In the genomic region with DNA sequence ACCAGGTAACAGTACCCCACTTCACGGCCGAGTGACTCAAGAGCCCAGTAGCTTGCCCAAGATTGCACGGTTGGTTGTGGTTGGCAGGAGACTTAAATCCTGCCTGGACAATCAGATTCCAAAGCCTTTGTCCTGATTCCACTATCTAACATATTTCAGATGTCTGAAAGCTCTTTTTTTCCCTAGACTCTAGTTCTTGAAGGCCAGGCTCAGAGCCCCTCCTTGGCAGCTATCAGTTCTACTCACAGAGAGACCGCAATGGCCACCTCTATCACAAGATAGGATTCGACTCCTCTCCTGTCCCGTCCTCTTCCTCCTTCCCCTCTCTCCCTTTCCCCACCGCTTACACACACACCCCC, we compare ENCODE assay signal across 10 mouse cellular contexts. TPM values are rescaled to one million over a fixed set of nuclear protein-coding genes. Genes with fewer than 3 reads are reported as not detected.
A peak's percentile ranks its signal among the peaks of the same experiment; 100 is the strongest.
DNase-seq lines count a peak whose midpoint lies in the region; ATAC-seq and TF ChIP-seq lines count a peak whose summit lies in the region.
"Had no signal": no experiment of that assay in that cellular context is flagged by ENCODE, and none has a peak within 500 bp of the region (broad histone marks: within the 10 kb centered on the region; RNA-seq: fewer than 3 reads in every experiment).

No protein-coding gene starts in this region.

- H3K9me3 ChIP-seq in heart, embryonic 16.5 days (replicated peaks; ENCODE audit: control insufficient read depth, low read length): no peaks in the 10 kb centered on the region
- no peaks in the 10 kb centered on the region for H3K9me3 ChIP-seq in midbrain, embryonic 16.5 days (replicated peaks; ENCODE audit: control insufficient read depth, low read length, poor library complexity, severe bottlenecking)
- H3K9me3 ChIP-seq in midbrain, embryonic 14.5 days (ENCODE audit: control insufficient read depth, low read length): no peaks in the 10 kb centered on the region
- H3K9me3 ChIP-seq in intestine, postnatal 0 days (ENCODE audit: control insufficient read depth): no peaks in the 10 kb centered on the region
- no peaks in the 10 kb centered on the region for H3K9me3 ChIP-seq in stomach, embryonic 16.5 days (replicated peaks; ENCODE audit: control insufficient read depth, low read length)

- WGBS in heart, embryonic 16.5 days: 21% methylated on average over 7 of the region's 7 CpGs
- WGBS in midbrain, embryonic 16.5 days: 86% methylated on average over 7 of the region's 7 CpGs
- WGBS in midbrain, embryonic 14.5 days: 77% methylated on average over 7 of the region's 7 CpGs
- 54% methylated on average over 7 of the region's 7 CpGs for WGBS in intestine, postnatal 0 days
- WGBS in stomach, embryonic 16.5 days: 60% methylated on average over 7 of the region's 7 CpGs

- H3K4me1 ChIP-seq in heart, embryonic 16.5 days (ENCODE audit: control insufficient read depth, insufficient read depth, low read length): peaks cover 53% of the 10 kb centered on the region
- H3K4me1 ChIP-seq in midbrain, embryonic 16.5 days (ENCODE audit: control insufficient read depth, insufficient read depth, low read length): peaks cover 10% of the 10 kb centered on the region
- peaks cover 2% of the 10 kb centered on the region for H3K4me1 ChIP-seq in midbrain, embryonic 14.5 days (ENCODE audit: control insufficient read depth, insufficient read depth, low read length)
- H3K4me1 ChIP-seq in intestine, postnatal 0 days (replicated peaks; ENCODE audit: control insufficient read depth, insufficient read depth, low read length): peaks cover 6% of the 10 kb centered on the region
- peaks cover 40% of the 10 kb centered on the region for H3K4me1 ChIP-seq in stomach, embryonic 16.5 days (ENCODE audit: control insufficient read depth, insufficient read depth, low read length)

- TF ChIP-seq CTCF in intestine, postnatal 0 days (IDR thresholded peaks at IDR 0.05; ENCODE audit: low read depth): no peak

- H3K4me2 ChIP-seq in heart, embryonic 16.5 days (ENCODE audit: low read depth, low read length): peak overlapping the region; percentile 88
- peak overlapping the region; percentile 8; the same call in 1 of the 2 replicates for H3K4me2 ChIP-seq in midbrain, embryonic 16.5 days (ENCODE audit: low read length)
- H3K4me2 ChIP-seq in midbrain, embryonic 14.5 days (ENCODE audit: low read length): no peak overlapping the region
- H3K4me2 ChIP-seq in intestine, postnatal 0 days (replicated peaks; ENCODE audit: low read depth): peak overlapping the region; percentile 65
- H3K4me2 ChIP-seq in stomach, embryonic 16.5 days (ENCODE audit: low read depth, low read length): peak overlapping the region; percentile 54

- H3K9ac ChIP-seq in heart, embryonic 16.5 days (ENCODE audit: low read length): peak overlapping the region; percentile 72
- no peak overlapping the region for H3K9ac ChIP-seq in midbrain, embryonic 16.5 days (ENCODE audit: low read depth, low read length)
- no peak overlapping the region for H3K9ac ChIP-seq in midbrain, embryonic 14.5 days (replicated peaks; ENCODE audit: low read length)
- H3K9ac ChIP-seq in intestine, postnatal 0 days (ENCODE audit: low read depth, low read length): 0 out of 2 replicates have a peak overlapping the region, but pooled peaks have one; percentile 34
- H3K9ac ChIP-seq in stomach, embryonic 16.5 days (ENCODE audit: low read length): peak overlapping the region; percentile 34; the same call in 1 of the 2 replicates

- H3K4me3 ChIP-seq in heart, embryonic 16.5 days (ENCODE audit: low read length): peak overlapping the region; percentile 53
- H3K4me3 ChIP-seq in midbrain, embryonic 16.5 days (ENCODE audit: low read depth, low read length): no peak overlapping the region
- H3K4me3 ChIP-seq in midbrain, embryonic 14.5 days (replicated peaks; ENCODE audit: low read depth, low read length): no peak overlapping the region
- peak overlapping the region; percentile 27 for H3K4me3 ChIP-seq in intestine, postnatal 0 days (ENCODE audit: low read depth, low read length)
- H3K4me3 ChIP-seq in stomach, embryonic 16.5 days (replicated peaks; ENCODE audit: low read length): peak overlapping the region; percentile 39

- peak overlapping the region; percentile 99 for H3K27ac ChIP-seq in heart, embryonic 16.5 days (ENCODE audit: low read length)
- no peak overlapping the region for H3K27ac ChIP-seq in midbrain, embryonic 16.5 days (ENCODE audit: low read length)
- H3K27ac ChIP-seq in midbrain, embryonic 14.5 days (replicated peaks; ENCODE audit: low read depth, low read length): no peak overlapping the region
- 0 out of 2 replicates have a peak overlapping the region, but pooled peaks have one; percentile 29 for H3K27ac ChIP-seq in intestine, postnatal 0 days (ENCODE audit: low read depth, low read length)
- H3K27ac ChIP-seq in stomach, embryonic 16.5 days (ENCODE audit: low read length): peak overlapping the region; percentile 68; the same call in 1 of the 2 replicates

- peaks cover 46% of the 10 kb centered on the region for H3K36me3 ChIP-seq in heart, embryonic 16.5 days (ENCODE audit: control insufficient read depth, insufficient read depth)
- H3K36me3 ChIP-seq in midbrain, embryonic 16.5 days (ENCODE audit: control insufficient read depth, insufficient read depth, low read length): peaks cover 23% of the 10 kb centered on the region
- peaks cover 60% of the 10 kb centered on the region for H3K36me3 ChIP-seq in midbrain, embryonic 14.5 days (ENCODE audit: control insufficient read depth, insufficient read depth, low read length)
- peaks cover 66% of the 10 kb centered on the region for H3K36me3 ChIP-seq in intestine, postnatal 0 days (ENCODE audit: control insufficient read depth, insufficient read depth)
- H3K36me3 ChIP-seq in stomach, embryonic 16.5 days (ENCODE audit: control insufficient read depth, insufficient read depth, low read length): peaks cover 23% of the 10 kb centered on the region

- H3K27me3 ChIP-seq in heart, embryonic 16.5 days (ENCODE audit: control insufficient read depth, insufficient read depth, low read length): no peaks in the 10 kb centered on the region
- no peaks in the 10 kb centered on the region for H3K27me3 ChIP-seq in midbrain, embryonic 16.5 days (ENCODE audit: control insufficient read depth, insufficient read depth, low read depth, low read length)
- no peaks in the 10 kb centered on the region for H3K27me3 ChIP-seq in midbrain, embryonic 14.5 days (ENCODE audit: control insufficient read depth, insufficient read depth, low read length)
- no peaks in the 10 kb centered on the region for H3K27me3 ChIP-seq in intestine, postnatal 0 days (replicated peaks; ENCODE audit: control insufficient read depth, insufficient read depth, low read length)
- no peaks in the 10 kb centered on the region for H3K27me3 ChIP-seq in stomach, embryonic 16.5 days (ENCODE audit: control insufficient read depth, insufficient read depth, low read length)

- DNase-seq in heart, adult 8-10 months (ENCODE audit: low spot score): no peak
- DNase-seq in midbrain, embryonic 14.5 days: no peak
- no peak for DNase-seq in right cerebral cortex, postnatal 10 days (ENCODE audit: low spot score in 2 of 2)
- no peak for DNase-seq in retina, embryonic 14.5 days (ENCODE audit: low spot score)
- DNase-seq: right cerebral cortex, postnatal 4 days had no signal

- ATAC-seq in heart, embryonic 16.5 days (replicated peaks; ENCODE audit: extremely low read depth, insufficient read depth, low FRiP score): no peak
- no peak for ATAC-seq in midbrain, embryonic 16.5 days
- no peak for ATAC-seq in midbrain, embryonic 14.5 days (ENCODE audit: low FRiP score, low TSS enrichment)
- ATAC-seq in intestine, postnatal 0 days: no peak
- no peak for ATAC-seq in stomach, embryonic 16.5 days (ENCODE audit: insufficient read depth, low FRiP score)

RNA-seq across cellular contexts. Expression of a gene that starts 8.1 kb away (rescaled TPM):
- 39.0 and 47.1 TPM in 2 replicates for polyA plus RNA-seq in heart, embryonic 16.5 days (2015; fragmentation: Nextera tagmentation; extraction: Ambion mirVana)
- 100 to 1,000 TPM; 136 to 213 (median 183) TPM for total RNA-seq in heart, adult 8-10 months (2022)
- 9.9 and 10.2 TPM in 2 replicates for polyA plus RNA-seq in midbrain, embryonic 16.5 days (2015; fragmentation: Nextera tagmentation; extraction: Ambion mirVana)
- polyA plus RNA-seq in midbrain, embryonic 14.5 days (2014; fragmentation: Nextera tagmentation; extraction: Ambion mirVana): 9.6 and 12.2 TPM in 2 replicates
- polyA plus RNA-seq in intestine, postnatal 0 days (2015; fragmentation: Nextera tagmentation; extraction: Ambion mirVana): 10.6 and 11.1 TPM in 2 replicates
- polyA plus RNA-seq in stomach, embryonic 16.5 days (2015; fragmentation: Nextera tagmentation; extraction: Ambion mirVana): 15.2 and 17.8 TPM in 2 replicates
- total RNA-seq: monocyte, adult 5-6 weeks had no signal

RNA-seq across cellular contexts. Expression of a gene that starts 28.8 kb away (rescaled TPM):
- 8.2 and 10.5 TPM in 2 replicates for polyA plus RNA-seq in heart, embryonic 16.5 days (2015; fragmentation: Nextera tagmentation; extraction: Ambion mirVana)
- total RNA-seq in heart, adult 8-10 months (2022): 1 to 10 TPM; 2.0 to 2.8 (median 2.6) TPM
- polyA plus RNA-seq in midbrain, embryonic 16.5 days (2015; fragmentation: Nextera tagmentation; extraction: Ambion mirVana): 198 and 205 TPM in 2 replicates
- polyA plus RNA-seq in midbrain, embryonic 14.5 days (2014; fragmentation: Nextera tagmentation; extraction: Ambion mirVana): 130 and 136 TPM in 2 replicates
- polyA plus RNA-seq in intestine, postnatal 0 days (2015; fragmentation: Nextera tagmentation; extraction: Ambion mirVana): 9.3 and 10.3 TPM in 2 replicates
- 27.3 and 28.2 TPM in 2 replicates for polyA plus RNA-seq in stomach, embryonic 16.5 days (2015; fragmentation: Nextera tagmentation; extraction: Ambion mirVana)

RNA-seq across cellular contexts. Expression of a gene that starts 31.0 kb away (rescaled TPM):
- 0.64 TPM in 1 of 2 replicates, not detected in the other for polyA plus RNA-seq in heart, embryonic 16.5 days (2015; fragmentation: Nextera tagmentation; extraction: Ambion mirVana)
- 1 to 10 TPM; 1.6 to 4.2 (median 2.3) TPM for total RNA-seq in heart, adult 8-10 months (2022)
- not detected in 2 replicates for polyA plus RNA-seq in midbrain, embryonic 16.5 days (2015; fragmentation: Nextera tagmentation; extraction: Ambion mirVana)
- 0.58 TPM in 1 of 2 replicates, not detected in the other for polyA plus RNA-seq in midbrain, embryonic 14.5 days (2014; fragmentation: Nextera tagmentation; extraction: Ambion mirVana)
- polyA plus RNA-seq in intestine, postnatal 0 days (2015; fragmentation: Nextera tagmentation; extraction: Ambion mirVana): not detected in 2 replicates
- 0.44 and 0.45 TPM in 2 replicates for polyA plus RNA-seq in stomach, embryonic 16.5 days (2015; fragmentation: Nextera tagmentation; extraction: Ambion mirVana)
- total RNA-seq: monocyte, adult 5-6 weeks had no signal

RNA-seq across cellular contexts. Expression of a gene that starts 31.1 kb away (rescaled TPM):
- 36.4 and 41.2 TPM in 2 replicates for polyA plus RNA-seq in heart, embryonic 16.5 days (2015; fragmentation: Nextera tagmentation; extraction: Ambion mirVana)
- 10 to 100 TPM; 26.7 to 34.8 (median 30.0) TPM for total RNA-seq in heart, adult 8-10 months (2022)
- polyA plus RNA-seq in midbrain, embryonic 16.5 days (2015; fragmentation: Nextera tagmentation; extraction: Ambion mirVana): 65.3 and 73.1 TPM in 2 replicates
- 59.7 and 65.8 TPM in 2 replicates for polyA plus RNA-seq in midbrain, embryonic 14.5 days (2014; fragmentation: Nextera tagmentation; extraction: Ambion mirVana)
- 21.1 and 25.0 TPM in 2 replicates for polyA plus RNA-seq in intestine, postnatal 0 days (2015; fragmentation: Nextera tagmentation; extraction: Ambion mirVana)
- 44.9 and 52.4 TPM in 2 replicates for polyA plus RNA-seq in stomach, embryonic 16.5 days (2015; fragmentation: Nextera tagmentation; extraction: Ambion mirVana)

Comparison
In these comparisons a context has a peak if more than half of its experiments do, and no peak if none do; other contexts are left out.
1. H3K27ac ChIP-seq: peak in heart, embryonic 16.5 days (single experiment), intestine, postnatal 0 days (single experiment) and stomach, embryonic 16.5 days (single experiment); none in midbrain, embryonic 16.5 days (single experiment) and midbrain, embryonic 14.5 days (single experiment).
2. H3K4me3 ChIP-seq: peak in heart, embryonic 16.5 days (single experiment), intestine, postnatal 0 days (single experiment) and stomach, embryonic 16.5 days (single experiment); none in midbrain, embryonic 16.5 days (single experiment) and midbrain, embryonic 14.5 days (single experiment).
3. H3K9ac ChIP-seq: peak in heart, embryonic 16.5 days (single experiment), intestine, postnatal 0 days (single experiment) and stomach, embryonic 16.5 days (single experiment); none in midbrain, embryonic 16.5 days (single experiment) and midbrain, embryonic 14.5 days (single experiment).